Mouse (Mus musculus) forebrain, embryonic 10.5 days (tissue): Measurements from ENCODE around the gene Gm773. TPM values are rescaled to one million over a fixed set of nuclear protein-coding genes. Genes with fewer than 3 reads are reported as not detected.
"Not testable (repeated sequence)": the region's sequence is repeated elsewhere in the genome, so short reads cannot be mapped to it uniquely, and the experiment has no call there.

Experiments
- DNase-seq: peaks from one replicate; pipeline ENCODE4 v3.0.0-alpha.2; 2017; ENCODE audit warnings: low spot score; ENCODE audit errors: extremely low spot score
- H3K27ac ChIP-seq: fragments of 300-500 bp; sonication (generic); 2 replicates; pipeline ENCODE4 v1.5.1; 2016; ENCODE audit warnings: mild to moderate bottlenecking
- H3K27me3 ChIP-seq: fragments of 300-500 bp; sonication (generic); 2 replicates; pipeline ENCODE4 v1.6.1; 2016; ENCODE audit warnings: mild to moderate bottlenecking; ENCODE audit not compliant: poor library complexity, severe bottlenecking
- H3K36me3 ChIP-seq: fragments of 300-500 bp; sonication (generic); replicated peaks from 2 replicates; pipeline ENCODE4 v1.6.1; 2016; ENCODE audit warnings: mild to moderate bottlenecking, moderate library complexity
- H3K4me1 ChIP-seq: fragments of 300-500 bp; sonication (generic); 2 replicates; pipeline ENCODE4 v1.6.1; 2016
- H3K4me3 ChIP-seq: fragments of 300-500 bp; sonication (generic); 2 replicates; pipeline ENCODE4 v1.5.1; 2016; ENCODE audit warnings: mild to moderate bottlenecking, moderate library complexity
- H3K9me3 ChIP-seq: fragments of 300-500 bp; sonication (generic); 2 replicates; pipeline ENCODE4 v1.6.1; 2016; ENCODE audit warnings: mild to moderate bottlenecking, moderate library complexity
- WGBS: fragments of 180-500 bp; shearing (Covaris S2); methylation state at CpG from one replicate; pipeline ENCODE4 v1.1.7; 2016; 5-methylcytosine and 5-hydroxymethylcytosine counted together
- polyA plus RNA-seq: library from polyadenylated mRNA; unstranded; fragments of >200 nt; fragmentation: Nextera tagmentation; extraction: Ambion mirVana; gene quantifications from 2 replicates; pipeline ENCODE4 v1.2.1, GENCODE M21; 2016

Gene Gm773
- not detected in 2 replicates for polyA plus RNA-seq

GRCm38 (mm10) chrX:56212771-56213170, at the start of gene Gm773:
Gene Gm773 (minus strand): TSS chrX:56212881.
- Histone ChIP-seq H3K4me3 (no peak within 1 kb of the TSS), H3K27me3 (no peaks in the 10 kb centered on the region), H3K4me1 (no peaks in the 10 kb centered on the region), H3K9me3 (peaks cover 6% of the 10 kb centered on the region; the same call in 1 of the 2 replicates), H3K27ac (no peak within 1 kb of the TSS), H3K36me3 (no peaks in the 10 kb centered on the region)
- WGBS = 91% methylated on average over 8 of the region's 8 CpGs
- no peak for DNase-seq

DNA sequence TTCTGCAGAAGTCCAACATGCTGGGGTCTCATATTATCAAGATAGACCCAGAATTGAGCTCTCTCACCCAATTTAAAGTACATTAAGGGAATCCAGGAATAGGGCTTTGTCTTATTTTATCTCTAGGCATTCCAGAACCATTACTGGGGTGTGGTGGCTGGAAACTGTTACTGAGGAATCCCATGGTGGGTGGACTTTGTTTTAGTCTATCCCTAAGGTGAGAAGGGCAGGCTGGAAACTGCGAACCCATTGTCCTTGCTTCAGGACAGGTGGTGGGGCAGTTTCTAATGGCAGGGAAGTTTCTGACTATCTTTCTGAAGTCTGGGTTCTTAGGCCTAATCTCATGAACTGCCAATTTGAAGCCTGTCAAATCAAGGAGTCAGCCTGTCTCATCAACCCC, 26.2 kb downstream of the Gm773 start:
- H3K9me3 ChIP-seq, H3K36me3 ChIP-seq, H3K27ac ChIP-seq, H3K4me1 ChIP-seq, H3K27me3 ChIP-seq, DNase-seq, H3K4me3 ChIP-seq: not testable (repeated sequence)
- WGBS = no CpG with 5 or more reads among the region's 1 CpGs

DNA sequence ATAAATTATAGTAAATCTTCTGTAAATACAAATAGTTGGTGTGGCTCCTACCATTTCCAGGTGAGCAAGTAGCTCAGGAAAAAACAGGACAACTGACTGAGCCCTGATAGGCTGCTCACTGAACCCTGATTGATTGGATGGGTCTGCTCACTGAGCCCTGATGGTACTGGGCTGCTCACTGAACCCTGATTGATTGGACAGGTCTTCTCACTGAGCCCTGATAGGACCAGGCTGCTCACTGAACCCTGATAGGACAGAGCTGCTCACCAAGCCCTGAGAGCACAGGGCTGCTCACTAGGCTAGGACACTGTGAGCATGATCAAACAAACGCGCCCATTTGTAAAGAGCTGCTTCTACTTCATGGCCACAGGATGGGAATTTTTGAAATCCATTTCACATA, 61.3 kb downstream of the Gm773 start:
- H3K9me3 ChIP-seq = no peaks in the 10 kb centered on the region
- no peak overlapping the region for H3K4me3 ChIP-seq
- H3K27ac ChIP-seq = no peak overlapping the region
- H3K36me3 ChIP-seq = no peaks in the 10 kb centered on the region
- no peaks in the 10 kb centered on the region for H3K27me3 ChIP-seq
- 93% methylated on average over 2 of the region's 2 CpGs for WGBS
- DNase-seq = no peak
- H3K4me1 ChIP-seq = no peaks in the 10 kb centered on the region

Other genes with a start within 250 kb of the Gm773 start
- 0.64 TPM in 1 of 2 replicates, not detected in the other for gene 3830403N18Rik, start 76.3 kb downstream of the Gm773 start, polyA plus RNA-seq
- 5.1 and 7.0 TPM in 2 replicates for gene Zfp449, start 133.5 kb upstream of the Gm773 start, polyA plus RNA-seq
- gene Smim10l2a, start 161.7 kb upstream of the Gm773 start, polyA plus RNA-seq = 5.9 and 6.6 TPM in 2 replicates
- gene Gm2174, start 235.1 kb upstream of the Gm773 start, polyA plus RNA-seq = 1.4 and 1.5 TPM in 2 replicates
- gene Ints6l, start 242.0 kb upstream of the Gm773 start, polyA plus RNA-seq = 21.2 and 24.1 TPM in 2 replicates